Mouse (Mus musculus) gastrocnemius, postnatal 14 days (tissue): Measurements from ENCODE around the gene Fsd1l. TPM values are rescaled to one million over a fixed set of nuclear protein-coding genes. Genes with fewer than 3 reads are reported as not detected.
"Not testable (repeated sequence)": the region's sequence is repeated elsewhere in the genome, so short reads cannot be mapped to it uniquely, and the experiment has no call there.

Experiments
- DNase-seq: peaks from one replicate; pipeline ENCODE4 v3.0.0; 2021; ENCODE audit warnings: mixed read lengths
- intact Hi-C: fragments of 180-260 bp; cut with DNase I; formaldehyde crosslinking; loops from one replicate; pipeline ENCODE4 v1.15.1; 2025; ENCODE audit warnings: low total_unique reads
- total RNA-seq, 2 experiments: library from RNA; stranded (reverse); gene quantifications; 2 replicates each; pipeline ENCODE4 v1.2.3; 2021

The Fsd1l gene
- total RNA-seq, 2 experiments from 2014 or later = 24.5 to 29.8 TPM

DNA sequence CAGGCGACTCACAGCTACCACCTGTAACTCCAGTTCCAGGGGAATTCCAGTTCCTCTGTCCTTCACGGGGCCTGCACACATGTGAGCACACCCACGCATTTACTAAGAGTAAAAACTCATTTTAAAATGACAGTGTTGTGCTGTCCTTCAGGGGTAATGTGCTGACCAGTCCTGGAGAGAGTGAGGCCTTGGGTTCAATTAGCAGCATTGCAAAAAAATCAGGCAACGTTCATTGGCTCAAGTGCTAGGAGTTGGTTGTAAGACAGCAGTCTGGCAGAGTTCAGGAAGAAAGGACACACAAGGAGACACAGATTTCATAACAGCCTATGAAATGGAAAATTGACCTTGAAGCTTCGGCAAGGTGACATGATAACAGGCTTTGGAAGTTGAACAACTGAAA lies 87.0 kb downstream of the Fsd1l start:
- no peak for DNase-seq
- intact Hi-C loops = no loop called here

DNA sequence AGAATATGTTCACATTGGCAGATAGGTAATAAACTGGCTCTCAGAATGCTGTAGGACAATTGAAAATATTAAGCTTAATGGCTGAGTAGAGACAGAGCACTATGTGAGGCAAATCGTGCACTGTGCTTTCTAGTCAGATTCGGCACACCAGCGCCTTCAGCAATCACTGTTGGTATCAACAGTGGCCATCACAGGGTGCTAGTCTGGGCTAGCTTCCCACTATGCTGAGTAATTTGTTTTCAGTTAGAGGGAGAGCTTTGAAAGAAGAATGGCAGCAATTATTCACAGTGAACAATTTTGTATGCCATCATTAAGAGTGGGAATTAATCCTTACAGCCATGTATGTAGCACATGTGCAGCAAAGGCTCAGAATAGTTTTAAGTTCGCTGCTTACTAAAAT lies 91.2 kb downstream of the Fsd1l start:
- DNase-seq = no peak
- intact Hi-C loops = no loop called here

DNA sequence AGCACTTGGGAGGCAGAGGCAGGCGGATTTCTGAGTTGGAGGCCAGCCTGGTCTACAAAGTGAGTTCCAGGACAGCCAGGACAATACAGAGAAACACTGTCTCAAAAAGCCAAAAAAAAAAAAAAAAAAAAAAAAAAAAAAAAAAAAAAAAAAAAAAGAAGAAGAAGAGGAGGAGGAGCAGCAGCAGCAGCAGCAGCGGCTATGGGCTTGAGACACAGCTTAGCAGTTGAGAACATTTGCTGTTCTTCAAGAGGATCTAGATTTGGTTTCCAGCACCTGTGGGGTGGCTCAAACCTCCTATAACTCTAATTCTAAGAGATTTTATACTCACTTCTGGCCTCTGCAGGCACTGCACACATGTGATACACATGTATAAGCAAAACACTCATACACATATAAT lies 94.8 kb downstream of the Fsd1l start:
- intact Hi-C loops, DNase-seq: not testable (repeated sequence)

DNA sequence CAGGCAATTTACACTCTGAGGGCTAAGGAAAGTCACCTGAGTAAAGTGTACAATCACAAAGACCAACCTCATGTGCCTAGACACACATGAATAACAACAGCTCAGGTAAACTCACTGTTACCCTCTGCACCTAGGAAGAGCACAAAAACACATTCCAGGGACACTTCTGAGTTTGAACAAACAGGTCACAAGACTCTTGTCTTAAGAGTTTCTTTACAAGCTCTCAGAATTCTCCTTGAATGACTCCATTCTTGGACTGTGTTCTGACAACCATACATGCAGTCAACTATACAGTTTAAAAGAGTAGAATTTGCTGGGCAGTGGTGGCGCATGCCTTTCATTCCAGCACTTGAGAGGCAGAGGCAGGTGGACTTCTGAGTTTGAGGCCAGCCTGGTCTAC lies 96.8 kb downstream of the Fsd1l start:
- intact Hi-C loops = no loop called here
- DNase-seq = no peak

DNA sequence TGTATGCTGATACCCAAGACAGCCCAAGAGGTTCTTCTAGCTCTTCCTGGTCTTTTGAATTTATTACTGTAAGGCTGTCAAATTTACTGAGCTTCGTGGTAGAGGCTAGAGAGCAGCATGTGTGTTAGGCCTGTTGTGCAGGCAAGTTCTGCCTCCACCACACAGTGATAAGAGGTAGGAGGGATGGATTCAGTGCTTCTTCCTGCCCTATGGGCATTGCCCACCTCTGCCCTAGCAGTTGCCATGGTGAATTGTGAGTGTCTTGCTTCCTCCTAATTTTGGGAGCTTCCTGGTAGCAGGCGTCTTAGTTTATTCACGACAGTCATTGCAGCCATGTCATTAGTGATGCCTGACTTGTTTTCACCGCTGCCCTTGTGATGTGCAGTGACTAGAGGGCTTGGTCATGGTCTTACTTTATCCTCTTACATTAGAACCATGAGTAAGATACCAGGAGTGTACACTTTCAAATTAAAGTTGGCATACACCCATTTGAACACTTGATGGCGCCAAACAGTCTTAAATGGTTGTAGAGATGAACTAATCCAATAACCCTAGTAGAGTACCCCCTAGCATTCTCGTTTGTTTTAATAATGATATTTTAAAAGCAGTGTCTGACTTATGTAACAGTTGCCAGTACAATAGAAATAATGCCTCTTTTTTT lies 107.8 kb downstream of the Fsd1l start:
- peak; percentile 12 for DNase-seq
- intact Hi-C loops = no loop called here

DNA sequence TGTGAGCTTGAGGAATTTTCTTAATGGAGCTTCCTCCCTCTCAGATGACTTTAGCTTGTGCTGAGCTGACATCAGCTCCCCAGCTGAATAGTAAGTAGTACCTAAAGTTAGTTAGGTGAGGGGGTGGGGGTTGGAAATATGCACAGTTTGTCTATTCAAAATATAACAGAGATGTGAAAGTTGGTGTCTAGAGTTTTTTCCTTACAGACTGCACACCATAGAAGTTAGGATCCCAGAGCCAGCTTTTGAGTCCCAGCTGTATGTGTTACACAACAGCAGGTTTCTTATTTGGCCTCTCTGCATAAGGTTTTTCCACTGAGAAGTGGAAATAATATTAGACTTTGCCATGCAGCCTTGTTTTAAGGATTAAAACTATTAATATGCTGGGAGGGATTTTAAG lies 118.6 kb downstream of the Fsd1l start:
- intact Hi-C loops = no loop called here
- DNase-seq = no peak

DNA sequence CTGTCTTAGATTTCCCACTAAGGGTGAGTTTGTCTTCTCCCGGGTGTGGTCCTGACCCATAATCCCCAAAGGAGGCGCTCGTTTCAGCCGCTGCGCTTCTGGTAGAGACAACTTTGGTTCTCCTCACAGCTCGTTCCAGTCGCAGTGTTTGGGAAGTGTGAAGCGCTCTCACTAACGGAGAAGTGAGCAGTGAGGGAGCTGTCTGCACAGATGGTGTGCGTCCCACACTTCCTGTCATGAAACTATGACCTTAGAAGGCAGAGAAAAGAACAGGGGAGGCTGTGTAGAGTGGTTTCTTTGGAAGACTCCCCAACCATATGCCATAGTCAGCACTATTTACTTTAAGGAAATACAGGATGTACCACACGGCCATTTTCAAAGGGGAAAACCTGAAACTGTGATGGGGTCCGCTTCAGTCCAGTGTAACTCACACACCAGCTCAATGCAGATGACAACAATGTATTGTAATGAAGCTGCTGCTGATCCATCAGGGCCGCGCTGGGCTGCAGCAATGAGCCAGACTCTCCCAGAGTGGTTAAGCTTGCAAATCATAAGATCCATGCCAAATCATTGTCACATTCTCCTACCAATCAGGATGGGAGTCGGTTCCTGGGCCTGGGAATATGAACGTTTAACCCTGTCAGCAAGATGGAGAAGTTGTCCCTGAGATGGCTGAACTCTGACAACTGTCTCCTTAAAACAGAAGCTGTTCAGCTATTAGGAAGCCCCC lies 119.3 kb downstream of the Fsd1l start:
- intact Hi-C loops = no loop called here
- DNase-seq = no peak

Other genes starting within 250 kb of the Fsd1l start
- 10 to 100 TPM; 26.6 to 30.3 TPM for gene Slc44a1, start 191.1 kb upstream of the Fsd1l start, total RNA-seq
- 1 to 10 TPM; 5.9 to 7.0 TPM for gene Fktn, start 82.5 kb downstream of the Fsd1l start, total RNA-seq
- gene Tal2, start 148.2 kb downstream of the Fsd1l start, total RNA-seq = 1 to 10 TPM in 1 of 2 experiments, under 1 TPM in 1; 0.66 to 1.1 TPM
- 10 to 100 TPM; 47.0 to 55.7 TPM for gene Tmem38b, start 194.6 kb downstream of the Fsd1l start, total RNA-seq